Mouse (Mus musculus): ENCODE results near the gene Actrt1. TPM values are rescaled to one million over a fixed set of nuclear protein-coding genes. Genes with fewer than 3 reads are reported as not detected.

Gene Actrt1
- not detected in 2 replicates for polyA plus RNA-seq (2014; fragmentation: Nextera tagmentation; extraction: Ambion mirVana)

- Histone ChIP-seq H3K9me3 (ENCODE audit: control insufficient read depth, low read length) (no peaks in the 10 kb centered on the region), H3K4me3 (replicated peaks; ENCODE audit: low read depth, low read length) (no peak within 1 kb of the TSS), H3K27me3 (ENCODE audit: control insufficient read depth, insufficient read depth, low read length) (no peaks in the 10 kb centered on the region), H3K9ac (replicated peaks; ENCODE audit: low read length) (no peak within 1 kb of the TSS), H3K36me3 (ENCODE audit: control insufficient read depth, insufficient read depth, low read length) (no peaks in the 10 kb centered on the region), H3K4me1 (ENCODE audit: control insufficient read depth, insufficient read depth, low read length) (no peaks in the 10 kb centered on the region), H3K27ac (replicated peaks; ENCODE audit: low read depth, low read length) (no peak within 1 kb of the TSS), H3K4me2 (ENCODE audit: low read length) (no peak within 1 kb of the TSS)
- DNase-seq (no peak), ATAC-seq (ENCODE audit: low FRiP score, low TSS enrichment) (no peak)
Measured at GRCm38 (mm10) chrX:46328707-46329106, at the start of gene Actrt1. Gene Actrt1 (plus strand): TSS chrX:46329007.

GRCm38 (mm10) chrX:46331463-46332115, 2.8 kb downstream of the Actrt1 start:
- H3K4me3 ChIP-seq (replicated peaks; ENCODE audit: low read depth, low read length) = no peak overlapping the region
- H3K27me3 ChIP-seq (ENCODE audit: control insufficient read depth, insufficient read depth, low read length) = no peaks in the 10 kb centered on the region
- H3K36me3 ChIP-seq (ENCODE audit: control insufficient read depth, insufficient read depth, low read length) = no peaks in the 10 kb centered on the region
- H3K4me1 ChIP-seq (ENCODE audit: control insufficient read depth, insufficient read depth, low read length) = no peaks in the 10 kb centered on the region
- H3K4me2 ChIP-seq (ENCODE audit: low read length) = no peak overlapping the region
- 83% methylated on average over 1 of the region's 1 CpGs for WGBS
- DNase-seq (no peak), ATAC-seq (ENCODE audit: low FRiP score, low TSS enrichment) (no peak)
- H3K27ac ChIP-seq (replicated peaks; ENCODE audit: low read depth, low read length) = no peak overlapping the region
- no peaks in the 10 kb centered on the region for H3K9me3 ChIP-seq (ENCODE audit: control insufficient read depth, low read length)
- H3K9ac ChIP-seq (replicated peaks; ENCODE audit: low read length) = no peak overlapping the region

Data from midbrain, embryonic 14.5 days (tissue).